Mouse (Mus musculus) retina, postnatal 1 day (tissue): ENCODE results near the gene Tctn1.

Source experiments
- DNase-seq: peaks from one replicate; pipeline ENCODE4 v3.0.0-alpha.2; 2012

The Tctn1 gene

DNA sequence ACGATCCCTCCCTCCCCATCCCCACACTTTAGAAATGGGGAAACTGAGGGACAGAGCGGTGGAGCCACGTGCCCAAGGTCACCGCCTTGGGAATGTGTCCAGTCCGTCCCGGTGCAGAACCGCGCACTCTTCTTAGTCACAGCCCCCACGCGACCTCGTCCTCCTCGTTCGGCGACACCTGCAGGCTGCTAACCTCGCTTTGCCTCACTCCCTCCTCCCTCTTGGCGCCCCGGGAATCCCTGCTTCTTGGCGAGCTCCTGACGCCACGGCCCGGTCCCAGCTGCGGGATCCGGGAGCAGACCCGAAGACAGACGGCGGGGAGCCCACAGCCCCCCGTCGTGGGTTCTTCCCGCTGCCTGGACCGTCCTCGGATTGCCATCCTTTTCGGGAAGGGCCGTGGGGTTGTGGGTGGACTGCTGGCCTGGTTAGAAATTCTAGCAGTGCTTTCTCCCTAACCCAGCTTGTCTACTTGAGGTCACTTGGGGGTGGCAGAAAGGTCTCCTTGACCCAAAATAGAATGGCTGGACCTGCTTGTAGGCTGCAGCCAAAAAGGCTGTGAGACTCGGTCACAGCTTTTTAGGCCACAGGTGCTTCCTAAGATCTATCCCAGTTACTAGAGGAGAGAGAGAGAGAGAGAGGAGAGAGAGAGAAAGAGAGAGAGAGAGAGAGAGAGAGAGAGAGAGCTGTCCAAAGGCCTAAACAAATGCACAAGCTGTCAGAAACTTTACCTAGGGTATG is 20.9 kb upstream of the Tctn1 start:
- DNase-seq = peak; percentile 65

DNA sequence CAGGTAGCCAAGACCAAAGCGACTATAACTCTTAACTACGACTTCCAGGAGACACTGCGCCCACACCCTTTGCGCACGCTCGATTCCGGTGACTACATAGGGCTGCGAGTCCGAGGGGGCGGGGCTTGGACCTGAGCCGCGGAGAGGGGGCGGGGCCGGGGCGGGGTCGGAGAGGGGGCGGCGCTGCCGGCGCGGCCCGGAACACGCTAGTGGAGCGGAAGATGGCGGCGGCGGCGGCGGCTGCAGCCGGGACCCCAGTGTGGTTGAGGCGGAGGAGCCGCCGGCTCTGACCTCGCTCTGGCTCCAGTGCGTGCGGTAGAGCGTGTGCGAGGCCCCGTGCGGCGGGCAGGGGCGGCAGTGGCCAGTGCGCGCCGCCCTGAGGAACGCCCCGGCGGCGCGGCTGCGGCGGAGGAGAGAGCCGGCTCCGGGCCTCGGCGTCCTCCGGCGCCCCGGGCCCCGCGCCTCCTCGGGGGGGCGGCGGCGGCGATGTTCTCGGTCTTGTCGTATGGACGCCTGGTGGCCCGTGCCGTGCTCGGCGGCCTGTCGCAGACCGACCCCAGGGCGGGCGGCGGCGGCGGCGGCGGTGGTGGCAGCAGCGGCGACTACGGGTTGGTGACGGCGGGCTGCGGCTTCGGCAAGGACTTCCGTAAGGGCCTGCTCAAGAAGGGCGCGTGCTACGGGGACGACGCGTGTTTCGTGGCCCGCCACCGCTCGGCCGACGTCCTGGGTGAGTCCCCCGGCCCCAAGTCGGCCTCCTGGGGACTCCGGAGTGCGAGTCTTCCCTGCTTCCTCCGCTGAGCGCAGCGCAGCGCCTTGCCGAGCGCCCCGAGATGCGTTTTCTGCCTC is 20.1 kb upstream of the Tctn1 start, which contains the start of gene Pptc7:
Gene Pptc7 (plus strand): TSS at position 183 of the 846 bp plus-strand sequence.
- DNase-seq = peak; percentile 94

DNA sequence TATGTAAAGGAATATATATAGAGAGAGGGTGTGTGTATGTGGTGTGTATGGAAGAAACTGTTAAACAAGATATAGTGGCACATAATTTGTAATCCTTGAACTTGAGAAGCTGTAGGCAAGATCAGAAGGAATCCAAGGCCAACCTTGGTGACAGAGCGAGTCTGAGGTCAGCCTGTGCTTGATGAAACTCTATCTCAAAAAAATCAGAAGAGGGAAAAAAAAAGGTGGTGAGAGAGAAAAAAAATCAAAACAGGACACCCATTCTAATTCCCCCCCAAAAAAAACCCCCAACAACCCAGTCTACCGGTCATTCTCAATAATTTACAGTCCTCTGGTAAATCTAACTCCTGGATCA is 19.5 kb upstream of the Tctn1 start:
- no peak for DNase-seq

DNA sequence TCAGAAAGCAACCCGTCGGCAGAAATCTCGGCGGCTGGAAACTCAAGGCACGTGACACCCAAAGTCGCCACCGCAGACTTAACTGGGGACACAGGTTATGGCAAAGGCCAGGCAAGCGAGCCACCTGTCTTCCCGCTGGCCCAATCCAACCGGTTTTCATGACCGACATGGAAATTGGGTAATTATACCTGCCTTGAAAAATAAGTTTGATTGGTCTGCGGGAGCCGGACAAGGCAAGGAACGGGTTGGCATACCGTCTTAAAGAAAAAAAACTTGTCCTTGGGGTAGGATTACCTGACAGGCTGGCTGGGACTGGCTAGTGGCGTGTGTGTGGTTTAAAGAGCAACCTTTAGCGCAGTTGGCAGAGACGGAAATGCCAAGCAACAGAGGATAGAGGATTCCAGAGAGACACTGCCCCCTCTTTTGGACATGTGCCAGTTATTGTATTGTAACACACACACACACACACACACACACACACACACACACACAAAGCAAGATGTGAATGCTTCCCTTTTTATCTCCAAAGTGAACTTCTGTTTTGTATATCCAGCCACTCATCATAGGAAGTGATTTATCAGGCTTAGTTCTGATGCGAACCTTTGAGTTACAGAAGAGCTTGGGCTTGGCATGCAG is 16.7 kb upstream of the Tctn1 start:
- DNase-seq = peak; percentile 65

DNA sequence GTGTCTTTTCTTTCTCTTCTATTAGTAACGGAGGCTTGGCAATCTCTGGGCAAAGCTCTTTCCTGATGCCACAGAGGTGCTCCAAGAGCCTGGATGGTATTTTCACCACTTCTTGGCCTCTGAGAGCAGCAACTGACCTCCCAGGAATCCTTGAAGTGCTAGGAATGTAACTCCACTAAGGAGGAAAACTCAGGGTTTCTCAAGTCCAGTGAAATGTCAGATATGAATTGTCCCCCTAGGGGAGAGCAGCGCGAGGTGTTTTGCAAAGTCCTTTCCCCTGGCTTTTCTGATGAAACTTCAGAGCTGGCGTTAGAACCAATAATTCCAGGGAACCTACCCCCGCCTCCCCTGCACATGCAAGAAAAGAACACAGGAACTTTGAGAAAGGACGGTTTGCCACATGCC is 16.2 kb upstream of the Tctn1 start:
- DNase-seq = no peak

DNA sequence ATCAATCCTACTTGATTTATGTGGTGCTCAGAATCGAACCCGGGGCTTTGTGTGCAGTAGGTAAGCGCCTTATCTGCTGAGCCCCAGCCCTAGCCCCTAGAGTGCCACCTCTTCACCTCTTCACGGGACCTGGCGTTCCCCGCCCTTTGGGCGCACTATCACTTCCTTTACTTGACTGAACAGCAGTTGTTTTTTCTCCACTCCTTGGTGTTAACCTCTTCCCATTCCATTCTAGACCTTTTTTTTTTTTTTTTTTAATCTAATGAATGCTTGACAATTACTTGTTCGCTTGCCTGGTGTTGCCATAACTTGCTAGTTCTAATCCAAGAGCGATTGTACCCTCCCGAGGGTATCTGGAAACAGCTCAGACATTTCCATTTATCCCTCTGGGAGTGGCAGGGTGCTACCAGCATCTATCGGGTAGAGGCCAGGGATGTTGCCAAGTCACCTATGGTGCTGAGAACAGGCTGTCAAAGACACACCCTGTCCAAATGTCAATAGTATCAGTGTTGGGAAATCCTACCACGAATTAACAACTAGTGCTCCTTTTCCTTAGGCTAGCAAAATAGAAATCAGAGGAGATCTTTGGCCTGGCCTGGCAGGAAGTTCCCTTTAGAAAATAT is 15.7 kb upstream of the Tctn1 start:
- no peak for DNase-seq

DNA sequence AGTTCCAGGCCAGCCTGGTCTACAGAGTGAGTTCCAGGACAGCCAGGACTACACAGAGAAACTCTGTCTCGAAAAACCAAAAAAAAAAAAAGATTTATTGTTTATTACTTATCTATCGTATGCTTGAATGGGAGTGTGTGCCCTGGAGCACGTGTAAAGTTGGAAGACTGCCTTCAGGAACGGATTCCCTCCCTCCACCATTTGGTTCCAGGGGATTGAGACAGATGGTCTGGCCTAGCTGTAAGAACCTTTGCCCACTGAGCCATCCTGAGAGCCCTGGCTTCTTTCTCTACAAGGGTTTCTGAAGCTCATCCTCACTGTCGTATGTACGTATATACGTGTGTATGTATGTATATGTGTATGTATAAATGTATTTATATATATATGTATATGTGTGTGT is 14.7 kb upstream of the Tctn1 start:
- DNase-seq = no peak

DNA sequence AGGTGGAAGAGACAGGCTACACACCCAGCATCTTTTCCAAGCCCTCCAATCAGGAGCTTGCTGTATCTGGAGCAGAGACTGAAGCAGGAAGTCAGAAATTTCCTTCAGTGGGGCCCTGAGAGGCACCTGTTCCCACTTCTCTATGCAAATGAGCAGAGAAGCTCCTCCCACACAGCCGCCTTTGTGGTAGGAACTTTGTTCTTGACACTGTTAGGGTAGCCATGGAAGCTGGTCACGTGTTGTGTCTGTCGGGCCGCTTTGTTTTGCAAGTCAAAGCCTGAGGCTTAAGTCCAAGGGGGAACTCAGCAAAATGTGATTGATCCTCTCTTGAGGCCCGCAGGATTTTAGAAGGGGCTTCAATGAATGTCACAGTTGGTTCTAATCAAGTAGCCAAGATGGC is 10.5 kb upstream of the Tctn1 start:
- DNase-seq = peak; percentile 43

DNA sequence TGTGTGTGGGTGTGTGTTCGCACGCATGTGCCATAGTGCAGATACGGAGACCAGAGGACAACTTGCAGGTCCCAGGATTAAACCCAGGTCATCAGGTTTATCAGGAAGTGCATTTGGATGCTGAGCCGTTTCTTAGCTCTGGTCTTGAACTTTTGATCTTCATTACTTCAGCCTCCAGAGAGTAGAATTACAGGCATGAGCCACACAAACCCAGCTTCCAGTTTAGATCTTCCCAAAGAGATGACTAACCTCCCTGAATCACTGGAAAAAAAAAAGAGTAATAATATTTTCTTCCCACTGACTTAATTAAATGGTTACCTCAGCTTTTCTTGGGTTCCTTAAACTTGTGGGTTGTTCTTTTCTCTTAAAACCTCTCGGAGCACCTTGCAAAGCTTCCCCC is 8.6 kb upstream of the Tctn1 start:
- DNase-seq = no peak

DNA sequence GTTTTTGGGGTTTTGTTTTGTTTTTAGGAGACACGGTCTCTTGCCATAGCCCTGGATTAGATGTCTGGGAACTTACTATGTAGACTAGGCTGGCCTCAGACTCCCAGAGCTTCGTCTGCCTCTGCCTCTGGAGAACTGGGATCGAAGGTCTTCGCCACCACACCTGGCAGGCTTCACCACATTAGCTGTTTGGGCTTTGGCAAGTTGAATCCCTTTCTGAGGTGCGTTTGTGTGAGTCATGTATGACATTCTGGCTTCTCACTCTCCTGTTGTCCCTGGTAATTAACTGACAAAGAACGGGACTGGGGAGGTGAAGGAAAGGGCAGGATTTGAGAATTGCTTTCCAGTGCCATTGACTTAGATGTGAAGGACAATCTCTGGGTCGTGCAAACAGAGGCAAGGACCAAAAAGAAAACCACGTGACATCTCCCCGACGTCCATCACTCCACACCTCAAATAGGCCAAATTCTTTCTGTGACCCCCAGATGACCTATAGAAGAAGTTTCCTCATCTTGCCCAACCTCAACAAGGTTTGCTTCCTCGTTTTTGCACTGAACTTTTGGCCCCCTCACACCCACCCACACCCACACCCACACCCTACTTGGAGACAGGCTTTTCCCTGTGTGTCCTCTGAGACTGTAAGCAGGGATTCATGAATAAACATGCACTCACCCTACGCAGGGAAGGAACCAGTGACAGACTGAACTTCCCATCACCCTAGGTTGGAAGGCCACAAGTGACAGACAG is 4.8 kb upstream of the Tctn1 start:
- DNase-seq = no peak

DNA sequence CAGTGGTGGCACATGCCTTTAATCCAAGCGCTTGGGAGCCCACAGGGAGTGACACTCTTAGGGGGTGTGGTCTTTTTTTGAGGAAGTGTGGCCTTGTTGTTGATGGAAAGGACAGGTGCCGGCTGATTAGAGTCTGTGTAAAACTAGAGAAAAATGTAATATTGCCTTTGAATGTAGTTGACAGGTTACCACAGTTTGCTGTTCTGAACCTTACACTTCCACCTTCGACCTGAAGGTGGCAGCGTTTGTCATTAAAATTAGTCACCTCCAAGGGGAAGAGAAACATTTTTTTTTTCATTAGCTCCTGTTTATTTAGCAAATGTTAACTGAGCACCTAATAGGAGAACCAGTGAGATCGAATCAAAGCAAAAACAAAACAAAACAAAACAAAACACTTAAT is 3.6 kb upstream of the Tctn1 start:
- DNase-seq = peak; percentile 70

DNA sequence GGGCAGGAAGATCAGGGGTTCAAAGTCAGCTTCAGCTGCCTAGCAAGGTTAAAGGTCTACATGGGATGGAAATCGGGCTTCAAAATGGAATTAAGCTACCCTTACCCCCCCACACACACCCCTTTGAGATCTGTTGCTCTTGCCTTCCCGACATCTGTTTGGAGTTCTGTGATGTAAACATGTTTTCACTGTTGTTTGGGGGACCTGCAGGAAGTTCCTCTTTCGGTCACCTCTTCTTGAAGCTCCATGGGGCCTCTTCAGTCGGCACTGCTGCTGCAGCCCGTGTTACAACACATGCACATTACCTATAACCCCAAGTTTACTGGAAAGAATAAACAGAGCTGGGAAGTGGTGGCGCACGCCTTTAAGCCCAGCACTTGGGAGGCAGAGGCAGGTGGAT is 2.9 kb upstream of the Tctn1 start:
- no peak for DNase-seq

DNA sequence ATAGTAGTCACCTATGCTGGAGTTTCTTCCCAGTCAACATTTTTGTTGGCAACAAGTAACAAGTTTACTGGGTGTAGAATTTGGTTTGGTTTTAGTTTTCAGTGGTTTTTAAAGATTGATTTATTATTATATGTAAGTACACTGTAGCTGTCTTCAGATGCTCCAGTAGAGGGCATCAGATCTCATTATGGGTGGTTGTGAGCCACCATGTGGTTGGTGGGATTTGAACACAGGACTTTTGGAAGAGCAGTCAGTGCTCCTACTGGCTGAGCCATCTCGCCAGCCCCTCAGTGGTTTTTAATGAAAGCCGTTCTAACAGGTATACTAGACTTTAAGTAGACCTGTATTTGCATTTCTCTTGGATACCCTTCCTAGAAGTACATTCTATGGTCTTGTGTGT is 1.7 kb upstream of the Tctn1 start:
- DNase-seq = no peak

DNA sequence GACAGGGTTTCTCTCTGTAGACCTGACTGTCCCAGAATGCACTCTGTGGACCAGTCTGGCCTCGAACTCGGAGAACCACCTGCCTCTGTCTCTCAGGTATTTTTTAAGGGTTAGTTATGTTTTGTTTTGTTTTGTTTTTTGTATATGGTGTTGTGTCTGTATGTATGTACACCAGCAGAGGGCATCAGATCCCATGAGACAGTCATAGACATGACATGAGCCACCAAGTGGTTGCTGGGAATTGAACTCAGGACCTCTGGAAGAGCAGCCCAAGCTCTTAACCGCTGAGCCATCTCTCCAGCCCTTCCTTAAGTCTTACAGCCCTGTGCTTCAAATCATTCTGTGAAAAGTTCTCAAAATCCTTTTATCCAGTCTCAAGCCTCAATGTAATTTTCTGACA is 927 bp upstream of the Tctn1 start:
- peak; percentile 38 for DNase-seq

DNA sequence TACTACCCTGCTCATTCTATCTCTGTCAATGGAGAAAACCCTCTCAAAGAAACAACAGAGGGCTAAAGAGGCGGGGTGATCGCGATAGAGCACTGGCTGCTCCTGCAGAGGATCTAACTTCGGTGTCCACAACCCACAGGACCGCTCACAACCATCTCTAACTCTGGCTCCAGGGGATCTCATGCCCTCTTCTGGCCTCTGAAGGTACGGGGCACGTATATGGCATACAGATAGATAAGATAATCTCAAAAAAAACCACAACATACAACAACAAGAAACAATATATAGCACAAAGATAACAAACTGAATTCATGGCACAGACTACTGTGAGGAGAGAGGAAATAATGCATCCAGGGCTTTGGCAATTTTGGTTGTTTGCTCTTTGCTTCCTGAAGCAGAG is 2.2 kb downstream of the Tctn1 start:
- no peak for DNase-seq

DNA sequence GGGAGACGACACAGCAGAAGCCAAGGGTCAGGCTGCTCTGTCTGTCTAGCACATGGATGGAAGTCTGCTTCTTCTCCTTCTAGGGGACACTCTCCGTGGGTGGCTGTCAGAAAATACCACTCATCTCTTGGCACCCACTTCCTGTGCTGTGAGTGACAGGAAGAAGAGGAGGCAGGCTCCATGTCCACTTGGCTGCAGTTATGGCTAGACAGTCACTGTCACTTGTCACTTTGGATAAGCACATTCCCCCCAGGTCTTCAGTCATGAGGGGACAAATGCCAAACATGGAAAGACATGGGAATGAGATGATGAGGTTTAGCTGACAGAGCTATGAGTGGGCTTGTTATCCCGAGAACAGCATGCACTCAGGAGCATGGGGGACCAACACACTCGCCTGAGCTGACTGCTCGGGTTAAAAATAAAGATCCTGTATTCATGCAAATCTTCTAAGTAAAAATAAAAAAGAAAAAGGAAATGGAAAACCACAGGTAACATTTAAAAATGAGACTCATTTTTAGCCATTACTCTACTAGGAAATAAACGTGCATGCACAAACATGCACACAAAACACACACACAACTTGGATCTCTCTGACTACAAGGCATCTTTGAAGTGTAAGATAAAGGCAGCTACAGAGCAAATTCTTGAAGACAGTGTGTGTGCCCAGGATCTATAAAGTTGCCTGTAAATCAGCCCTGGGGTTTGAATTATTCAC is 6.1 kb downstream of the Tctn1 start:
- DNase-seq = no peak

DNA sequence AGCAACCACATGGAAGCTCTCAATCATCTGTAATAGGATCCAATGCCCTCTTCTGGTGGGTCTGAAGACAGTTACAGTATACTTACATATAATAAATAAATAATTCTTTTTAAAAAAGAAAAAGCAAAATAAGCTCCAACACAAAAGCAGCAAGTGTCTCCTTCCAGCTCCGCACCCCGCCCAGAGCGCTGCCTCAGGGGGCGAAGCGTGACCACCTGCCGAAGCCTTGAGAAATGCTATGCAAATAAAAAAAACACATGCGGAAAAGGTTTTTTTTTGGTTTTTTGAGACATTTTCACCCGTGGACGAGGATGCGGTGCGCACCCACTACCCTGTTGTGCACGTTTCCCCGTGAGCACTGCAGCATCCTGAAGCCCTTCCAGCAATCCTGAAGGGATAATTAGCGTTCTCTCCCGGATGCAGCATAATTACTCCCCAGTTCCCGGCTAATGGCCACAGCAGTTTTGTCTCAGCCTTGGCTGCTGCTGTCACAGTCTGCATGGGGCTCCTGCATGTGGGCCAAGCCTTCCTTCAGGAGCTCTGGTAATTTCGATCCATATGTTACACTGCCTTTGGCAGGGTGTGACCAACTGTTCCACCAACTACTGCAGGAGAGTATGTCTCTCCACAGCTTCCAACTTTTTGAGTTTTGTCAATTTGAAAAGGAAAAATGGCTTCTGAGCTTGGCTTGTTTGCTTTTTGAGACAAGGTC is 12.2 kb downstream of the Tctn1 start:
- no peak for DNase-seq

DNA sequence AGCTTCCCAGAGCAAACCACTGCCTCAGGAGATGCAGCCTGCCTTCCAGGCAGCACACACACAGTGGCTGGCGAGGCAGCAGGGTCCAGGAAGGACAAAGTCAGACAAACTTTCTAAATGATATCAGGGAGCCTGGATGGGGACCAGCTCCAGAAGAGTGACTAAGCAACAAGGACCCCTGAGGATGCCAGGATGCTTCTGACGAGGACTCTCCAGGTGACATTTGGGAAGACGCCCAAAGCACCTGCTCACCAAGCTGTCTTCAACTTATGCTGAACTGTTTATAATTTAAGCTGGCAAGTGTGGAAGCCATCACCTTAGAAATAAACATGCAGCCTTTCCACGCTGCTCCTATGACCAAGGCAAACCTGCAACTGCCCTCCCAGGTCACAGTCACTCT is 15.0 kb downstream of the Tctn1 start:
- DNase-seq = no peak

DNA sequence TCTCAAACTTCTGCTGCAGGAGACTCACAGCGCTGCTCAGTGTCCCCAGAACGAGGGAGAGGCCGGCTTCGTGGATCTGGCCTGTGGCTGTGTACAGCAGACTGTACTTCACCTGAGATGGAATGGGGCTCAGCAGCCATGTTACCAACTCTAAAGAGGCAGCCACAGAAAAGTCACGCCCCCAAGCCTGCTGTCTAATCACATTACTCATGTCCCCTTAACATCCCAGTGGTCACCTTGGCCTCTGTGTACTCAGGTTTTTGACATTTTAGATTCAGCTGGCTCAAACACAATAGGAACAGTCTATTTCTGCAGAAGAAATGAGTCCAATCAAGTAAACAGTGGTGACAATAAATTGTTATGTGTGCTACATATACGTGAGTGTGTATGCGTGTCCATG is 16.3 kb downstream of the Tctn1 start:
- no peak for DNase-seq

DNA sequence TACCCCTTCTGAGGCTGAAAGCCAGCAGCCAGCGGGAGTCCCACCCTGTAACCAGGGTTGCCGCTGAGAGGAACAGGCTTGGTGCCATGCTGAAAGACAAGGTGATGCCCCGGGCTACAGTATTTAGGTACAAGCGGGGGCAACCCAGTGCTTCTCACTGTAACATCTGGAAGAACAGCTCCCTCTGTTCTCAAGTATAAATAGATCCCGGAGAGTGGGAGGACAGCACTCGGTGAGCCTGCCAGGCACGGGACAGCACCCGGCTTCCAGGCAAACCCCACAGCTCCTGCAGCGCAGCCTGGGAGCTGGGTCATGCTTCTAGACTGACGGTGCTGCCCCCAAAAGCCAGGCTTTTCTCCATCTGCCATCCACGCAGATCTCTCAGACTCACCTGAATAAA is 16.7 kb downstream of the Tctn1 start:
- no peak for DNase-seq

DNA sequence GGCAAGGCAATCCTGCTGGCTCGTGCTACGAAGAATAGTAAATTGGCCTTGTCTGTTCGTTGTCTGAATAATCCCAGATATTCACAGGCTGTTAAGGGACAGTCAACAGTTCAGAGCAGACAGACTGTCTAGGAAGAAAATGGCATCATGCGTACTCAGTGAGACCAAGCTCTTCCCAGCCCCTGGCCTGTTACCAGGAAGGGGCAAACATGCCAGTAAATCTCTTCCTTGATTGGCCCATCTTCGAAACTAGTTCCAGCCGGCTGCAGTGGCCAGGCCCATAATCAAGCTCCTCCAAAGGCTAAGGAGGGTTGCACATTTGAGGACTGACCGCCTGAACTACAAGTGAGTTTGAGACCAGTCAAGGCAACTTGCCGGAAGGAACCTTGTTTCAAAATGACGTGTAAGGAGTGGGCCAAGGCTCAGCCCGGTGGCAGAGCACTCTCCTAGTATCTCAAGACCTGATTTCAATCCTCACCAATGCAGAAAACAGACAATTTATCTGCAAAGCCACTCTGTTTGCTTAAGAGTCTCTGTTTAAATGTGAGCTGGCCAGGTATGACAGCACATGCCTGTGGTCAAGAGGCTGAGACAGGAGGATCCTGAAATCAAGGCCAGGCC is 17.6 kb downstream of the Tctn1 start:
- DNase-seq = no peak
